Mouse (Mus musculus): ENCODE measurements around the gene Ltbp1.

GRCm38 (mm10) chr17:75082449-75082848 is 77.1 kb downstream of the Ltbp1 start:
- TF ChIP-seq CTCF (IDR thresholded peaks at IDR 0.05) (no peak), POLR2A (IDR thresholded peaks at IDR 0.05; ENCODE audit: insufficient read depth, low read depth, low read length) (no peak), EP300 (IDR thresholded peaks at IDR 0.05; ENCODE audit: insufficient read depth, low read depth, low read length) (no peak)
